Mouse (Mus musculus) heart, adult 2 months (tissue): ENCODE measurements around the gene Sept10.

Experiments used
- CTCF ChIP-seq: fragments of 200-600 bp; IDR thresholded peaks from 2 replicates; pipeline ENCODE4 v1.8.1; 2022; ENCODE audit warnings: antibody characterized with exemption, mild to moderate bottlenecking, moderate library complexity
- EP300 ChIP-seq: fragments of 200-500 bp; IDR thresholded peaks from 2 replicates; pipeline ENCODE4 v1.6.1; 2011; ENCODE audit warnings: low read depth, low read length, control low read depth; ENCODE audit not compliant: insufficient read depth

DNA sequence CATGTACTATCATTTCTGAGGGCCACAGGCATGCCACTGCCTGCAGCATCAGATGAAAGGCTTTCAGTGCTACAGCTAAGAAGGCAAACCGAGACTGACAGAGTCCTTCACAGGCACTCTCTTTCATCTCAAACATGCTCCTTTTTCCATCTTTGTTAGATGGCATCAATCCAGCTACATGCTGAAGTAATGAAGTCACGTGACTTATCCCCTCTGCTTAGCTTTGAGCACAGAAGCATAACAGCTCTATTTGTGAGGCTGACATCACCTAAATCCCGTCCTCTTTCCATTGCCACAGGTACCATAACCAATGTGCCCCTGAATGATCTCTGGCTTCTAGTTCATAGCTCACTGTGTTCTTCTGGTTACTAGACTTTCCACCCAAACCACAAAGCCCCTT is 50.6 kb downstream of the Sept10 start:
- TF ChIP-seq CTCF: no peak
- no peak for TF ChIP-seq EP300
